Mouse (Mus musculus) Muller cell, postnatal 12 days (primary cell): Measurements from ENCODE around the gene Aldh1a2.

Source experiments
- DNase-seq: peaks from one replicate; pipeline ENCODE4 v3.0.0-alpha.2; 2015; ENCODE audit errors: inconsistent ontology term

Aldh1a2 gene

DNA sequence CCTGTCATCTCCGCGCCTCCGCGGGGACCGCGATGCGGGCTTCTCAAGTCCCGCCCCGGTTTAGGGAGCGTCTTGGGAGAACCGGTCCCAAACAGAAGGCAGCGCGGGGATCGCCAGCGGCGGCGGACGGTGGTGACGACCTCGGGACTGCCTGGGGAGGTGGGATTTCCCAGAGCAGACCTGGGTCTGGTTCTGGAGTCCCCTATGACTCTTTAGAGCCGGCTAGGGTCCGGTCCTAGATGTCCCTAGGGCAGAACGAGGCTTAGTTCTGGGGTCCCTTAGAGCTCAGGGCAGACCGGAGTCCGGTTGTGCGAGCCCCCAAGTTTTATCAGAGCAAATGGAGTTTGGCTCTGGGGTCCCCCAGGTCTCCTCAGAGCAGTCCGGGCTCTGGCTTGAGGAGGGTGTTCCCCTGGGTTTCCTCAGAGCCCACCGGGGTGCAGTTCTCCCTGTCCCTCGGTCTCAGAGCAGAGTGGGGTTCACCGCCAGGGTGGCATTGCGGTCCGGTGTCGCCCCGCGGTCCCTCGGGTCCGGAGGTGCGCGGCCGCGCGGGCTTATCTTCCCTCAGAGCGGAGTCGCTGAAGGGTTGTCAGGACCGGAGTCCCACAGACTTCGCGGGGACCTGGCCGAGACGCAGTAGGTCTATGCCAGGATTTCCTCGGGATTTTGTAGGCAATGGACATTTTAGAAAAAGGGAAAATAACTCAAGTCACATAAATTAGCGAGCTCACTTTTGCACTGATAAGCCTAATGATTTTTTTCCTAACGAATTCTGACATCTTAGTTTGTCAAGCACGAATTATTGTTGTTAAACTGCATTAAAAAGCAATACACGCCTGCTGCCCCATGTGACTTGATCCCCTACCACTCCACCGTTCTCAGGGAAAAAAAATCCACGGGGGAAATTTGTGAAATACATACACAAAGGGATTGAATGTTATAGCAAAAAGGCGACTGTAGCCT, 727 bp downstream of the Aldh1a2 start:
- peak; percentile 43 for DNase-seq

DNA sequence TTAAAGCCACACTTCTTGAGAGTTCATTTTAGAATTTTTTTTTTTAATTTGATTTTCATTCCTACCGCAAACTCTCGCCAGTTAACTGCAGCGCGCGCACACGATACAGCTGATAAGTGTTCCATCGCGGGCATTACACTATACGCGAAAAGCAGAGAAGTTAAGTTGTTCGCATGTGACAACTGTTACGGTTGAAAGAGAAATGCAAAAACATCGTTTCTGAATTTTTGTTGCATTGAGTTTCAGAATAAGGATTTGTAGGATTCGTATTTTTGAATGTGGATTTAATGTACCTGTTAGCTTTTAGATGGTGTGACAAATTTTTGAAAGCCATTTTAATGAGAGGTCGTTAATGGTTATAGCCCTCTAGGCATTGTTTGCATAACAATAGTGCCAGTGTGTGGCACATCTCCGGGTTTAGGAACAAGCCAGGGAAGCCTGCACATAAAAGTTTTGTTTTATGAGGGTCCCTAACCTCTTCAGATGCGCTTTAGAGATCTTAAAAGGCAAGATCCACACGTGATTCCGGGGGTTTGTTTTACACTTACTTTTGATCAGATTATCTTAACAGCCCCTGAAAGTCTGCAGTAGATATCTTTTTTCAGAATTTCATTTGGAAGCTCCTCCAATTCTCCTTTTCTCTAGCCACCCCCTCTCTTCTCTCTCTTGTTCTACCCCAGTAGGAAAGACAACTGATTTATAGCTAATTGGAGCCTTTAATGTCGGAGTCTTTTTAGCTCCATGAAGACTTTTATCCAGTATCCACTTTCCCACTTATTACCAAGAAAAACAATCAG, 1.6 kb downstream of the Aldh1a2 start:
- DNase-seq: no peak

DNA sequence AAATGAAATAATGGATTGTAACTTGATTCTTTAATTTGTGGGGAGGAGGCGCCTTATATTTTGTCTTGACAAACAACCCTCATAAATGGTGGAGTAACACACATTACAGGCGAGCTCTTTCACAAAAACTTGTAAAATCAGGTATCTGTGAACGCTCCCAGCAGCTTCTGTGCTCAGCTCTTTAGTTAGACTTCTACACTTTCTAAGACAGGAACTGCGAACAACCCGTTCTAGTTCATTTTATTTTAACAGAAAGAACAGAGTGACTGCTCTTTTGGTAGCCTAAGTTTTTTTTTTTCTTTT, 2.2 kb downstream of the Aldh1a2 start:
- DNase-seq: peak; percentile 34

- no peak for DNase-seq
These were observed 3.6 kb downstream of the Aldh1a2 start for GRCm38 (mm10) chr9:71219161-71219560.

- no peak for DNase-seq
These were observed 4.8 kb downstream of the Aldh1a2 start for GRCm38 (mm10) chr9:71220401-71220800.

GRCm38 (mm10) chr9:71227226-71227970, 11.8 kb downstream of the Aldh1a2 start:
- DNase-seq: no peak

- no peak for DNase-seq
These were observed 14.4 kb downstream of the Aldh1a2 start for GRCm38 (mm10) chr9:71230011-71230410.

DNA sequence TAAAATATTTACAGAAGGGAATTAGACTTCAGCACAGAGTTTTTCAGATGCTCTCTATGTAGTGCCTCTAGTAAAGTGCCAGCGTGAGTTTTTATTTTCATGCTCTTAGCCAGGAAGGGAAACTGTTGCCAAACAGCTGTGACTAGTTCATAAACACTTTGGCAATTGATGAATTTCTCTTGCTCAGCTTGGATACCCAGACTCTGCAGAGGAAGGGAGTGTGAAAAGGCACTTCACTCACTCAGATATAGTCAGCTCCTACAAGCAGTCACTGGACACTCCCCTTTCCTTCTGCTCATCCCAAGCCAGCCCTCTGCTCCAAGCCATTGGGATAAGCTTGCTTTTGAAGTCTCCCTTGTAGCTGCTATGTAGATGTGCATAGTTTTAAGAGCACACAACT, 21.0 kb downstream of the Aldh1a2 start:
- no peak for DNase-seq

- no peak for DNase-seq
These were observed 24.3 kb downstream of the Aldh1a2 start for GRCm38 (mm10) chr9:71239926-71240325.

GRCm38 (mm10) chr9:71241515-71242411, 26.2 kb downstream of the Aldh1a2 start:
- DNase-seq: no peak

GRCm38 (mm10) chr9:71242412-71242781, 26.8 kb downstream of the Aldh1a2 start:
- DNase-seq: no peak

DNA sequence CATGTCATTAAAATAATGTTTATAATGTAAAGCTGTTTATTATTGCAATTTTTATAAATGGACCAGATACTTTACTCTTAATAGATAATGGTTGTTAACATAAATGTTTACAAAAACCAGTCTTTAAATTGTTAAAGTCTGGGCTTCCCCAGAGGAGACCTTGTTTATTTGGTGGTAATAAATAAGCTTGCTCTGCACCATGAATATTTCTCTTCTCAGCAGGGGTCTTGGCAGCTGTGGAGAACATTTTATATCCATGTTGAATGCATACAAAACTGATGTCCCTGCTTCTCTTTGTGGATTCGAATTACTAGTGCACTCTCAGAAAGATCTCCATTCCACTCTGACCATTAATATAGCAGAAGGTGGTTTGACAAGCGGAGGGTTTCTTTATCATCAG, 38.8 kb downstream of the Aldh1a2 start:
- DNase-seq: no peak

DNA sequence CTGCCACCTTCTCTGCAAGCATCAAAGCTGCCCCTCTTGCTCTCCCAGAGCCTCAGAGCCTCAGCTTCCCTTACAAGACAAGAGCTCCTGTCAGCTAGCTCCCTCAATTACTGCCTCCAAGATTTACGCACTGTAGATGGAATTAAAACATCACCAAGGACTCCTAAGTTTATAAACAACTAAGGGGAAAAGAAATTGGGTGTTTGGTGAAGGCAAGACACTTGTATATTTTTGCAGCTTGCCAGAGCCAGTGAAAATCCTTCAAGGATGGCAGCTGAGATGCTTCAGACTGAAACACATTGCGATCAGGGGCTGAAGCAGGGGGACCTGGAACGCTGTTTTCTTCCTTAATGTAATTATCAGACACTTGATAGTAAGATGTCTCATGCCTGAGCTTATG, 47.1 kb downstream of the Aldh1a2 start:
- DNase-seq: no peak

DNA sequence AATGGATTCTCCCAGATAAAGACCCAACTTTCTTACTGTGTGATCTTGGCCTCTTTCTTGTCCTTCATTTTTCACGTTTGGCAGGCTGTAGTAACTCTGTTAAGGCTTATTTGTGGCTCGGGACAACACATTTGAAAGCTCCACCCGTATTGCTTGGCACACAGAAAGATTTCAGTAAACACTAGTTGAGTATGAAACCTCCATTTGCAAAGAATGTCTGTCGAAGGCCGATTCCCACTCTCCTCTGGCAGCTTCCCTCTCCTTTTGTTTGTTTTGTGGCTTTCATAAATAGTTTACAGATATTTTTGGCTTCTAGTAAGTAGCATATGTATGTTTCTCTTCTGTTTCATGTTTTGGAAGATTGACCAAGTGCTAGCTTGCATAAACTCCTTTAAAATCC, 54.1 kb downstream of the Aldh1a2 start:
- DNase-seq: no peak

- DNase-seq: no peak
These were observed 54.6 kb downstream of the Aldh1a2 start for GRCm38 (mm10) chr9:71270205-71270604.

- DNase-seq: peak; percentile 14
These were observed 60.6 kb downstream of the Aldh1a2 start for GRCm38 (mm10) chr9:71276149-71276721.

- DNase-seq: no peak
These were observed 63.2 kb downstream of the Aldh1a2 start for GRCm38 (mm10) chr9:71278741-71279140.

GRCm38 (mm10) chr9:71283156-71283555, 67.6 kb downstream of the Aldh1a2 start:
- no peak for DNase-seq

DNA sequence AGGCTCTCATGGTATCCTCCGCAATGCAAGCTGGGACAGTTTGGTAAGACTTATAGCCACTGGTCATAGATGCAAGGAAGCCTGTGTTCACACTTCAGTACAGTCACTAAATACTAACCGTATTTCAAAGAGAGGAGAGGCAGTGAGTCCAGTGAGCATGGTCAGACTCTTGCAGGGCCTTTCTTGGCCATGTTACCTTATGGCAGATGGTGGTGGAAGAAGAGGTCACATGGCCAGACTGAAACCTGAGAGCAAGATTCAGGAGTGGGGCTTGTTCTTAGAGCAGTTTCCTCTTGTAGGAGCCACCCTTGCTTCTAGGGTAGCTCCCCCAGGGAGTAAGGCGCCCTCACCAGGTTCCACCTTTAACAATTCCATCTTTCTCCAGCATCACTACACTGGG, 69.6 kb downstream of the Aldh1a2 start:
- no peak for DNase-seq

- DNase-seq: no peak
These were observed 70.8 kb downstream of the Aldh1a2 start for GRCm38 (mm10) chr9:71286420-71286819.

DNA sequence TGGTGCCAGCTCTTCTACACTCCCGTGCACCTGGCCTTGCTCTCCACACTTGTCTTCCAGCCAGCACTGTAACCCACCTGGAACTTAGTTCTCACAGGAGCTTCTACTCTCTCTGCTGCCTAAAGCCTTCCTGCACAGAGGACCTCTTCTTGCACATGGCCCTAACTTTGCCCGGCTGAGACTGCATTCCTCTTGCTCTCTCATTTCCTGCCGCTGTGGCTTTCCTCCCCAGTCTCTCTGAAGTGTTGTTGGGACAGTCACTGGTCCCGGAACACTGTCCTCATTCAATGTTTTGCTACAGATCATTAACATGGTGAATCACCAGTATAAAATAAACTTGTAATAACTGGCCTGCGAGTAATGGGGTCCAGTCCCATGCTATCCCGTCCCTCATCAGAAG, 73.1 kb downstream of the Aldh1a2 start:
- peak; percentile 58 for DNase-seq
